Comparison of ENCODE assay signal across 8 mouse cellular contexts in genomic region chr3:63964100-63964921, GRCm38 (mm10). TPM values are rescaled to one million over a fixed set of nuclear protein-coding genes. Genes with fewer than 3 reads are reported as not detected.
DNase-seq lines count a peak whose midpoint lies in the region; ATAC-seq lines count a peak whose summit lies in the region.

Gene Slc33a1 (minus strand): TSS chr3:63964768.

- ATAC-seq in megakaryocyte progenitor cell, adult 5-6 weeks (replicated peaks; ENCODE audit: poor library complexity): peak; percentile 93

- peak; percentile 100 for DNase-seq in adipocyte (ENCODE audit: low spot score)
- peak; percentile 100 for DNase-seq in embryo, embryonic 10 days (ENCODE audit: low spot score)
- DNase-seq in gastrocnemius, postnatal 10 days: peak; percentile 99
- DNase-seq in induced T-regulatory cell, adult 2 months (ENCODE audit: low read depth): peak; percentile 100
- peak; percentile 97 to 100 for DNase-seq in left cerebral cortex, adult 9 months (ENCODE audit: low spot score in 2 of 2)
- DNase-seq in right cerebral cortex, postnatal 14 days: peak; percentile 100
- DNase-seq in urinary bladder, postnatal 36 days (ENCODE audit: low spot score in 2 of 2): peak; percentile 99

RNA-seq across cellular contexts. Expression of gene Slc33a1, which starts in this region (rescaled TPM):
- total RNA-seq in gastrocnemius, postnatal 10 days (2021): 1 to 10 TPM; 6.8 to 8.2 TPM
- 28.7 and 30.1 TPM in 2 replicates for total RNA-seq in megakaryocyte progenitor cell, adult 5-6 weeks (2015)
- 23.2 and 24.2 TPM in 2 replicates for total RNA-seq in megakaryocyte progenitor cell, adult 5-6 weeks (2017)

Comparison
In these comparisons a context has a peak if more than half of its experiments do, and no peak if none do; other contexts are left out.
1. Peak in every context shown above with its lines: DNase-seq and ATAC-seq.